Mouse (Mus musculus) testis, postnatal 10 days (tissue): ENCODE results near the gene Pmf1.
"Not testable (repeated sequence)": the region's sequence is repeated elsewhere in the genome, so short reads cannot be mapped to it uniquely, and the experiment has no call there.

Source experiments
- DNase-seq: peaks from one replicate; pipeline ENCODE4 v3.0.0; 2021; ENCODE audit warnings: low spot score

Gene Pmf1

DNA sequence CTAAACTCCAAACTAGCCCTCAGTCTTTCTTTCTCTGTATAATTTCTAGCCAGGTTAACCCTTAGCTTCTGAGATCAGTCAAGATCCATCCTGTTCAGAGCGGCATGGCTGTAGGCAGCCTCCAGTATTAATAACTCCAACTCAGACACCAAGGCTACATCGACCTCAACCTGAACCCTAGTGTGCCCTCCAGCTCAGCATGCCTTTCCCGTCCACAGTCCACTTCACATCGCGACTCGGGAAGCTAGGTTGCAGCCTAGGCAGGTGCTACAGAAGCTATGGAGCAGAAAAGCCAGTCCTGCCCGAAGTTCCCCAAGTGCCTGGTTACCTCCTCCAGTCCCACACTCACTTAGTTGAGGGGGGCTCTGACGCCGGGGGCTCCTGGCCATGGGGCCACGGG is 27.3 kb upstream of the Pmf1 start:
- no peak for DNase-seq

DNA sequence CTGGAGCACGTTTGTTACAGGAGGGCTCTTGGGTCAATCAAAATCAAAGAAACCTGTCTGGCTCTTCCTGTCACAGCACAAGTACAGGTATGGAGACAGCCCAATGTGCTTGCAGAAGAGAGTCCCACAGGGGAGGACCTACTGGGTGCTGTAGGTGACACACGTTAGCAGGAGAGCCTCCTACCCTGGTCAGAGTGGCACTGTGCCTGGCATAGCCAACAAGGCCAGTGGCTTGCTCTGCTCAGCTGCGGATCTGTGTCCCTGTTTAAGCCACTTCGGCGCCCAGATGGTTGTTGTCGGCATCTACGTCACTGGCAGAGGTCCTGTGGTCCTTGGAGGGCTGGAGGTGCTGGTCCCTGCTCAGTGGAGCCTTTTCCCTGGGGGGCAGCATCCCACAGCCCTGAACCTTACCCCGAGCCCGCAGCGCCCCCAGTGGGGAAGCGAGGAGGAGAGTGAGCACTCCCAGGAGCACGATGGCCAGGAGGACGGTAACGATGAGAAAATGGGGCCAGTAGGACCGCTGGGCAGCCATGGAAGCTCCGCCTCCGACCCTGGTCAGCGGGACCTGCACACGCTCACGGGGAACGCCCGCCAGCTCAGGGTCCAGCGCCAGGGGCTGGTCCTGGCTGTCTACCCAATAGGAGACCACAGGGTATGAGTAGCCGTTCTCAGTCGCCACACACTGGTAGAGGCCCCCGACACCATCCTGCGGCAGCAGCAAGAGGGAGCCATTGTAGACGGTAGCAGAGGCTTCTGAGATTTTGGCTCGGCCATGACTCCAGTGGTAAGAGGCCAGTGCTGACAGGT is 26.5 kb upstream of the Pmf1 start:
- peak; percentile 79 for DNase-seq

DNA sequence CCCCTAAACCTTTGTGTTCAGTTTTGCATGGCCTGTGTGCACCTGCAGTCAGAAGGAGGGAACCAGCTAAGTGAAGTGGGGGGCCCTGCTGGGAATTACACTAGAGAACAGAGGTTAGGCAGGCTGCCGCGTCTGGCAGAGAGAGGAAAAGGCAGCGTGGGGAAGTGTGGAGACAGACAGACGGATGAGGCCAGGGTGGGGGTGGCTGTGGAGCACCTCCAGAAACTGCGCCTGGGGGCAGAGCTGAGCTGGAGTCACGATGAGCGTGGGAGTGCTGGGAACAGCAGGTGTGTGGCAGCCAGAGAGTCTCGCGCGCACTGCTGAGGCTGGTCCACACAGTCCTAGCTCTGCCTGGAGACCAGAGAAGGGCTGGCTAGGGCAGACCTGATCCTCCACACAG is 25.4 kb upstream of the Pmf1 start:
- DNase-seq = no peak

DNA sequence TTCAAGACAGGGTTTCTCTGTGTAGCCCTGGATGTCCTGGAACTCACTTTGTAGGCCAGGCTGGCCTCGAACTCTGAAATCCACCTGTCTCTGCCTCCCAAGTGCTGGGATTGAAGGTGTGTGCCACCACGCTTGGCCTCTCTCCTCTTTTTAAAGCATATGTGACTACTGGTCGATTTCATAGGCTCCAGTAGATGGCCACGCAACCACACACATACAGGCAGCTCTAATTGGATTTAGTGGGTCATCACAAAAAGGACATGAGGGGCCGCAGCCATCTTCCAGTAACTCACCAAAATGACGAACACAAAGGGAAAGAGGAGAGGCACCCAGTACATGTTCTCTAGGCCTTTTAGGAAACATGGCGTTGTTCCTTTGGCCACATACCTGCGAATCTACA is 18.5 kb upstream of the Pmf1 start:
- DNase-seq = not testable (repeated sequence)

DNA sequence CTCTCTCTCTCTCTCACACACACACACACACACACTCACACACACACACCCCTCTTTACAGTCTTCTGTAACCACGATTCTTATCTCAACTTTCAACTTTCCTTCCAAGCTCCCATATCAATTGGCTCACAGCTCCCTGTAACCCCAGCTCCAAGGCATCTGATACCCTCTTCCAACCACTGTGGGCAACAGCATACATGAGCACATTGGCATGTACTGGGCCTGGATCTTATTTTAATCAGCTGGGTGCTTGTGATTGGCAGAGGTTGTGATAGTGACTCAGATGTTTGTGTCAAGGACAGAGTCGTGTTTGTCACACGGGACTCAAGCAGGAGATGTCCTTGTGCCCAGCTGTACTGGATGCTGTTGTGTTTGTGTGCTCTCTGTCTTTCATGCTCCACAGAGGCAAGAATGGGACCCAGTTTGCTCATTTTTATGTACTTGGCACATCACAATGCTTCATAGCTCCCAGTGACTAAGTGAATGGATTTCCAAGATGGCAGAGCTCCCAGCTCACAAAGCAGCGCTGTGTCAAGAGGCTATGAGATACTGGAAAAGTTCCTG is 17.3 kb upstream of the Pmf1 start:
- no peak for DNase-seq

DNA sequence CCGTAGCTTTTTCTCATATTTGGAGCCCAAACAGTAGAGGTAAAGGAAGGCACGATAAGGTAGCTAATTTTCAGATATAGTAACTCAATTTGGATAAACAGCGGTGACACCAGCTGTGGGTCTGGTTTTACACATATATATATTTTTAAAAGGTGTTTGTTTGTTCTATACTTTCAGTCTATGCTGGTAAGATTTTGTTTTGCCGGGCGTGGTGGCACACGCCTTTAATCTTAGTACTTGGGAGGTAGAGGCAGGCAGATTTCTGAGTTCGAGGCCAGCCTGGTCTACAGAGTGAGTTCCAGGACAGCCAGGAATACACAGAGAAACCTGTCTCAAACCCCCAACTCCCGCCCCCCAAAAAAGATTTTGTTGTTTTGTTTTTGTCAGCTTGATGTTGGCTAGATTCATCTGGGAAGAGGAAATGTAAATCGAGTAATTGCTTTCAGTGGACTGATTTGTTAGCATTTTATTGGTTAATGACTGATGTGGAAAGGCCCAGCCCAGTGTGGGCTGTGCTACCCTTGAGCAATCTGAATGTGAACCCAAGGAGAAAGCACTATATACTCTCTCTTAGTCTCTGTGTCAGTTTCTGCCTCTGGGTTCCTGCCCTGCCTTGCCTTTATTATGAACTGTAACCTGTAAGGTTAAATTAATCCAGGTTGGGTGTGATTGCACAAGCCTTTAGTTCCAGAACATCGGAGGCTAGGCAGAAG is 15.7 kb upstream of the Pmf1 start:
- DNase-seq = no peak

DNA sequence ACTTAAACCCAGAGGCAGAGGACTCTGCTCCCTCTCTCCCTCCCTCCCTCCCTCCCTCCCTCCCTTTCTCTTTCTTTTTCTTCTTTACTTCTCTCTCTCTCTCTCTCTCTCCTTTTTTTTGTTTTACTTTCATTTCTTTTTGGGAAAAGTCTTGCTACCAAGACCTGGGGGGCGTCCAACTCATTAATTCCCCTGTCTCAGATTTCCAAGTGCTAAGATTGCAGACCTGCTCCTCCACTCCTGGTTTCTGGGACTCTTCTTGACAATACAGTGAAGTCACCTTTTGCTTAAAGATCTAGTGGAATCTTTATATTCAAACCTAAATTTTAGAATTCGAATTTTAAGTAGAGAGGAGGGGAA is 15.2 kb upstream of the Pmf1 start:
- DNase-seq = no peak

DNA sequence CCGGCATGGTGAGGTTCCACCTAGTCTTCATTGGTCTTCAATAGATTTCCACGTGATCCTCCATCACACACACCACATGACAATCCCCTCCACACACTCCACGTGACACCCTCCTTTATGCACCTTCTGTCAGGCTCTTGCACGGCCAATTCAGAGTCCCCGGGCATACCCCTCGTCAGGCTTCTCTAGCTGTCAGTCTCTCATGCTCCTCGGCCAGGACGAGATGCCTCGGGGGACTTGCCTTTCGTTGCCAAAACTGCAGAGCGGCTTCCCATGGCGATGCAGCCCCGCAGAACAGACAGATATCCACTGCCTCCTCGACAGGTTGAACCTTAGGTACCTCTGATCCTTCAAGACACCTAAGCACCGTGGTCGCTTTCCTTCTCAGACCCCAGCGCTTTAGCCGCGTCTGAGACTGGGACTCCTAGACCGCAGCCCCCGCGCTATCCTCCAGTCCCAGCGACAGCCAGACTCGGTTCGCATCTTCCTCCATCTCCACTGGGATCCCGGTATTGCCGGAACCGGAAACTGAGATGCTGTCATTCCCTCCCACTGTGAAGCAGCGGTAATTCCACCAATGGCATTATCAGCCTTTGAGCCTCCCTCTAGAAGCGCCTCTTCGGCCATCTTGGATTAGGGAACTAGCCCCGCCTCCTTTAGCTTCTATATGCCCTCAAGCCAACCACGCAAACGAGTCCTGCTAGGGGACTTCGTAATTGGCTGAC is 14.6 kb upstream of the Pmf1 start, which contains the start of gene Slc25a44:
TSS of gene Slc25a44 (minus strand) at position 535 of the 725 bp plus-strand sequence.
- DNase-seq = peak; percentile 93

DNA sequence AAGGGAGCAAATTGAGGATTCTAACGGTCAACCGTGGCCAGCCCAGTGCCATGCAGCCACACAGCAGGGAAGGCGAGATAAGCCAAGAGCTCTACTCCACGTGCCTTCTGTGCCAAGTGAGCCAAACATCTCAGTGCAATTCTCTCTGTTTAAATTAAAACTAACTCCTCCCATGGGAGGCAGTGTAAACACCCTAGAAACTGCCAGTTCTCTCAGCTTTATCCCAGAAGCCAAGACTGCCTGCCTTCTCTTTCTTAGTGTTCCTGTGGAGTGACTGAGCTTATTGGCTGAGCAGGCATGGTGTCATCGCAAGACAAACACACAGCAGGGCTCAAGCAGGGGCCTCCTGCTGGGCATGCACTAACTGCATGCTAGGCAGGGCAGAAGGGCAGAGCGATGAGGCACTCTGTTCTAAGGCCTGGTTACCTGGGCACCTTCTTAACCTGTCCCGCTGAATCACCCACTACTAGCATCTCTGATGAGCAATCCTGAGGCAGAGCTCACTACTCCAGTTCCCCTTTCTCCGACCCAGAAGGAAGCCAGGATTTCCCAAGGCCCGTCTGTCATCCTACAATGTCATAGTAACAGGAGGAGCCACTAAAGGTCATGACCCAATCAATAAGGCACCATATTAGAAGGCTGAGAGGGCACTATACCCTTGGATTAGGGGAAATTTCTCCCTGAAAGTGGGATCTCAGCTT is 12.0 kb upstream of the Pmf1 start:
- DNase-seq = no peak

DNA sequence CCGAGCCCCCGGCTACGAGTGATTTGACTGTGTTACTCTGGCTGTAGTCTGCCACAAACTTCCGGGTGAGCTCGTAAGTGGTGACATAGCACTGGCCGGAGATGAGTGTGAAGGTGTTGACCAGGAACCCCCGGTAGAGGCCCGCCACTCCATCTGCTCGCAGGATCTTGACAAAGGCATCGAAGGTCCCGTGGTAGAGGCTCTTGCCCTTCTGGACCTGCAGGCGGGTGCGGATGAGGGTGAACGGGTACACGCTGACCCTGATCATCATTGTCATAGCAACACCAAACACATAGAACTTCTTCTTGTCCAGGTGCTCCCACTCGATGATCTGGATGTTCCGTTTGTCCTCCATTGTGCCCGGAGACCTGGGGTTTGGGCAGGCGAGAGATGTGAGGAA is 10.6 kb upstream of the Pmf1 start:
- DNase-seq = no peak

DNA sequence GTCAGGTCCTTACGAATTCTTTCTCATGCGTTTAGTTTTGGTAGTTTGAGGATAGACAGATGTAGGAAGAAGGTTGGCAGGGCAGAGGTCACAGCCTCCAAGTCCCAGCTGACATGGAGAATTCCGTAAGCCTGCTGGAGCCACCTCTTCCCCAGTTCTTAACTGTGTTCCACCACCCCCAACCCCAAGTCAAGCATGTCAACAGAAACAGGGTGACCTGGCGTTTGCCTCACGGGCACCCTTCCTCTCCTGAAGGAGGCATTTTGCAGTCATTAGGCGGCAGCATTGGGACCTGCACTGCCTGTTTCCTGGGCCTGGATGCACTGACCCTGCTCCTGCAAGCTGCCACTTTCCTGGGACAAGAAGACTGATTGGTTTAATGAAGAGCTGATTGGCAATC is 7.9 kb upstream of the Pmf1 start:
- no peak for DNase-seq

DNA sequence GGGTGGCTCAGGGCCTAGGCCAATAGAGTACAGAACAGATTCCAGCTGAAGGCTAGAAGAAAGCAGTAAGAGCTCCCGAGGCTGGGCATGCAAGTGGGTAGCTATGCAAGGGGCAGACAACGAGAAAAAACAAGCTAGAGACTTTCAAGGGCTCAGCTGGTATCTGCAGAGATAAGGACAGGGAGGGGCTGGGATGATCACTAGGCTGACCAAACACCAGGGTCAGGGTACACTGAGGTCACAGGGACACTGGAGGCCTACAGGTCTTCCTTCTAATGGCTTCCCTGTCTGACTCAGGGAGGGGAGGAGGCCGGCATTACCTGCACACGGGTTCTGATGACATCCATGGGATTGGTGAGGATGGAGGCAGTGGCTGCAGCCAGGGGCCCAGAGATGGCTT is 5.5 kb upstream of the Pmf1 start:
- DNase-seq = no peak

DNA sequence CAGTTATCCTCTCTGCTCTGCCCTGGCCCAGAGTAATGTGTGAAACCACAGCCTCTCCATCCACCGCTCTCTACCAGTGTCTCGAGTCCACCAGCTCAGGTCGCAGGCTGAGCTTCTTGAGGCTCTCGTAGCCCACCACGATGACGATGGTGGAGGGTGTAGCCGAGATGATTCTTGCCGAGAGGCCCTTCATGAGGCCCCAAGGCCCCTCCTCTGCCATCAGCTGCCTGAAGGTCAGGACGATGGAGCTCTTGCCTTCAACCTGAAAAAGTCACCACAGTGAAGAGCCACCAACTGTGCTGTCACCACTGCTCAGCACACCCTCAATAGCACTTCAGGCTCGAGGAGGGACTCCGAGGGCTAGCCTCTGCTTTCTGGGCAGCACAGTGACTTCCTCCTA is 2.5 kb upstream of the Pmf1 start:
- DNase-seq = no peak

DNA sequence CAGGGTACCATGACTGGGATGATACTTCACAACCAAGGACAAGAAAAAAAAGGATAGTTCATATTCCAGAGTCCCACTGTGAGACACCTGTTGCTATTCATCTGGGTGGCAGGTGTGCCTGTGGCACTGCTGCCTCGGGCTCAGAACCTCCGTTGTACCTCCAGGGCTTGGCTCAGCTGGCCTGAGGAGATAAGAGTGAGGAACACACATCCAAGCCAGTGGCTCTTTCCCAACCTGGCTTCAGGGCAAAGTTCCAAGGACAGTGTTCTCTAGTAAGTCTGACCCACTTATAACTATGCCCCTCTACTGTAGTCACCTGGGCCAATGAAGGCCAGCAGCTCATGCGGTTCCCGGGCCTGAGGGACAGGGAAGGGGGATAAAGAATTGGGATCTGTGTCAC is 1.6 kb upstream of the Pmf1 start:
- no peak for DNase-seq

DNA sequence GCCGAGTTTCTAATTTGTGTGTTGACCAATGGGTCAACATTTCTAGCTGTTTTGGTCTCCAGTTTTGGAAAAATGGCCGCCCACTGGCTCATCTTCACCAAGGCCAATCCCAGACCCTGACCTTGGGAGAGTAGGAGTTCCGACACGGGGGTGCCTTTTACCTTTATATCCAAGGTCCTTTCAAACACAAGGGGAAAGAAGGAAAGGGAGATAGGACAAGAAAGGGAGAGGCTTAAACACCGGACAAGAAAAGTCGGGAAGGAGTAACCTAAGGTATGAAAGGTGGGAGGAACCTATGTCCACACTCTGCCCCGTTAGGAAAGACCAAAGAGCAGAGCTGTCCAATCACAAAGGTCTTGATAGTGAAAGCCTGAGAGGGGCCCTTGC is 507 bp upstream of the Pmf1 start:
- no peak for DNase-seq

DNA sequence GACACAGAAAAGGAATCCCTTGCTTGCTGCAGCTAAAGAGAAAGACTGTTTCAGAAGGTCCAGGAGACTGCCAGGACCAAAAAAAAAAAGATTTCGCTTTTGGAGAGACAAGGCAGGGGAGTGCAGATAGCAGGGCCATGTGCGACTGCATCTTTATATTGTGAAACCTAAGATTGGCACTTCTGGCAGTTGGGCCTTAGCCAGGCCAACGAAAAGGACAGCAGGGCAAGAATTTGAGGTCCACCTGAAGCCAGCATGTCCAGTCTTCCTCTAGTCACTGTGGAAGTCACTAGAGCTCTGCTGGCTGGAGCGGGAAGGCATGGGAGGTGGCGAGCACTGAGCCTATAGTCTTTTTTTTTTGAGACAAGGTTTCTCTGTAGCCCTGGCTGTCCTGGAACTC is 1.2 kb downstream of the Pmf1 start:
- no peak for DNase-seq

DNA sequence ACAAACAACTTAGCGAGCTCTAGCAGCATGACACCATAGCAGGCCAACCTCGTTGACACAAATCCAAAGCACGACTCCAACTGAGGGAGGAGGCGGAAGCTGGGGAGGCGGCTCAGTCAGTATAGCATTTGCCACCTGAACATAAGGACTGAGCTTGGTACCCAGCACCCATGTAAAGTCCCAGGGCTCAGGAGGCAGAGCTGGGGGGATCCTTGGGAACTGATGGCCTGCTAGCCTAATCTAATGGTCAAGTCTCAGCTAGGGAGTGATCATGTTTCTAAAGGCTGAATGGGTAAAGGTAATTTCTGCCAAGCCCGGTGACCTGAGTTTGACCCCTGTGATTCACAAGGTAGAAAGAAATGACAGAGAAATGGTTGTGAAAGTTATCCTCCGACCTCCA is 2.6 kb downstream of the Pmf1 start:
- no peak for DNase-seq

DNA sequence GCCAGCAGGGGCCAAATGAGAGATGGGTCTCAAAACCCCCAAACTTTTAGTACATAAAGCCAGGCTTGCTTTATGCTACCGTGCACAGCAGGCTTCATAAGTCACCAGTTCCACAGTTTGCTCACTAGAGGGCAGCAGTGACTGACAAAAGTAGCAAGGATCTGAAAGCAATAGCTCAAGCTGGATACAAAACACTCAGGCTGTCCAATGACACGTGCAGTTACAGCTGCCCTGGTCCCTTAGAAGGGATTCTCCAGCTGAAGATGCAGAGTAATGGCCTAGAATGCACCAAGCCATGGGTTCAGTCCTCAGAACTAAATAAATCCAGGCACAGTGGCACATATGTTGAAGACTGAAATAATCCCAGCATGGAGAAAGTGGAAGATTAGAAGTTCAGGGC is 3.0 kb downstream of the Pmf1 start:
- DNase-seq = no peak

DNA sequence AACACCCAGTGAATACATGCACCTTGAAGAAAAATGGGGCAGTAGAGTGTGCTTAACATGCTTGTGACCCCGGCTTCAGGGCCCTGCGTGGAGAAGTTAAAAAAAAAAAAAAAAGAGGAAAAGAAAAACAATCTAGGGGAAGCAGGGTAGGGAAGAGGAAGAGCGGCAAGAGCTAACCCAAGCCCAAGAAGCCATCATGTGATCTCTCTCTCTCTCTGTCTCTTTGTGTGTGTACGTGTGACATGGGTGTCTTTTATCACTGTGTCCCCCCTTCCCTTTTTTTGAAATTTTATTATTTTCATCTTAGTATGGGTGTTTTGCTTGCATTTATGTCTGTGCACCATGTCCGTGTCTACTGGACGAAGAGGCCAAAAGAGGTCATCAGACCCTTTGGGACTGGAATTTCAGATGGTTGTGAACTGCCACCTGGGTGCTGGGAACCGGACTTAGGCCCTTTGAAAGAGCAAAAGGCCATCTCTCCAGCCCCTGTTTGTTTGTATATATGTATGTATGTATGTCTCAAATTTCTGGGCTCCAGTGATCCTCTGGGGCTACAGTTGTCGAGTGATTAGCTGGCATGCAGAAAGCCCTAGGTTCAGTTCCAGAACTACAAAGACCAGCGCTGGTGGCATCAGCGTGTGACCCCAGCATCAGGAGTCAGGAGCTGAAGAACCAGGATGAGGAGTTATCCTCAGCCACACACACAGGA is 6.5 kb downstream of the Pmf1 start:
- DNase-seq = no peak

DNA sequence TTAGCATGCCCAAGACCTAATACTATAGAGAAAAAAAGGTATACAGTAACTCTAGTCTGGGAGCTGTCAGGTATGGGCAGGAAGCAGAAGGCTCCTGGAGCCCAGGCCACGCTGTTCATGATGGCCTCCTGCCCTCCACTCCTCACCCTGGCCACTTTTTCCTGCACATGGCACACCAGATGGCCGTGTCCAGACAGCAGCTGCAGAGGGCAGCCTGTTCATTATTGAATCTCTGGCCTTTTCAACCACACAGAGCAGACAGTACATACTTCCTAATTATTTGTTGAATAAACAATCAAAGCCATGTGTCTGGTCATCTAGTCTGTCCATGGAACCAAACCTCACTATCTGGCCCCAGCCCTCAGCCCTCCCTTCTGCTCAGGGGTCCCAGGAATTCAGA is 11.5 kb downstream of the Pmf1 start:
- no peak for DNase-seq

DNA sequence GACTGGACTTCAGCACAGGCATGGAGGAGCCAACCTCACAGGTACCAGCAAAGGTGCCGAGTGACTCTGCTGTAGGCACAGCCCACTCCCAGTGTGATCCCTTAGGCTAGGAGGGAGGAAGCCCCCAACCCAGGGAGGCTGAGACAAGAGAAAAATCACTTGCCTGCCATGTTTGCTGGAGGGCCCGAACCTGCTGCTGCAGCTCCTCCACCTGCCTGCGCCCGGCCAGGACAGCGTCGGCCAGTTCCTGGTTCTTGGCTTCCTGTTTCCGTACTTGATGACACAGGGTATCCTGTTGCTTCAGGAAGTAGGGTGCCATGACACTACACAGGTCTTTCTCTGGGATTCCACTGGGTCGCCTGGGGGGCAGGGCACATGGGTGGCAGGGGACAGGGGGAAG is 14.4 kb downstream of the Pmf1 start:
- no peak for DNase-seq

DNA sequence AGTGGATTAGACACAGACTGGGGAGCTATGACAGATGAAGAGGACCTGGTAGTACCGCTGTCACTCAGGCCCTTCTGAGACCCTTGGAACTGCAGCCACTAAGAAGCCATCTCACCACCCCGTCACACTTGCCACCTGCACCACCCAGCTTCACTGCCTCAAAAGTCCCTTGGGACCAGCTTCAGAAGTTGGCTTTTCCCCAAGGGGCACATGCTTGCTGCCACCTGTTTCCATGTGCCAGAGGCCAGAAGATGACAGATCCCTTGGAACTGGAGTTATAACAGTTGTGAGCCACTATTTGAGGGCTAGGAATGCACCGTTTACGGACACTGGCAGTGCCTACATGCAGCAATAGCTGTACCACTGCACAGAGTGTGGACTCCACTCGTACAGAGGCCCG is 14.8 kb downstream of the Pmf1 start:
- DNase-seq = no peak
